Mouse (Mus musculus) kidney, adult 2 months (tissue): ENCODE measurements around the gene Fam57b.

Experiments
- CTCF ChIP-seq: fragments of 200-500 bp; conservative IDR thresholded peaks from 2 replicates; pipeline ENCODE4 v1.5.1; 2011; ENCODE audit warnings: low read depth, mild to moderate bottlenecking, control low read depth, low read length, moderate library complexity, mixed read lengths; ENCODE audit not compliant: insufficient read depth, insufficient read length
- POLR2A ChIP-seq: fragments of 200-500 bp; IDR thresholded peaks from one replicate; pipeline ENCODE4 v1.6.1; 2011; ENCODE audit warnings: low read depth, low read length, control low read depth

GRCm38 (mm10) chr7:126800269-126801056 lies 3.0 kb downstream of the Fam57b start:
- TF ChIP-seq CTCF (no peak), POLR2A (no peak)
